Mouse (Mus musculus) cortical plate, adult 2 months (tissue): ENCODE data around the gene Crip2.

ENCODE experiments used
- CTCF ChIP-seq: fragments of 200-500 bp; IDR thresholded peaks from 2 replicates; pipeline ENCODE4 v1.5.1; 2011; ENCODE audit warnings: mild to moderate bottlenecking, control low read depth, low read length; ENCODE audit not compliant: insufficient read depth; ENCODE audit errors: extremely low read depth
- POLR2A ChIP-seq: fragments of 200-500 bp; IDR thresholded peaks from 2 replicates; pipeline ENCODE4 v1.6.1; 2011; ENCODE audit warnings: mild to moderate bottlenecking, low read length, control low read depth; ENCODE audit not compliant: insufficient read depth; ENCODE audit errors: extremely low read depth

GRCm38 (mm10) chr12:113131601-113132000, 8.4 kb upstream of the Crip2 start:
- no peak for TF ChIP-seq POLR2A
- TF ChIP-seq CTCF: no peak
